Mouse (Mus musculus) E14TG2a.4 (cell line): ENCODE results near the gene Col6a5.

Experiments
- CTCF ChIP-seq: conservative IDR thresholded peaks from 2 replicates; pipeline ENCODE4 v1.5.1; 2014; ENCODE audit warnings: low read length
- NANOG ChIP-seq: IDR thresholded peaks from 2 replicates; pipeline ENCODE4 v1.6.1; 2014; ENCODE audit warnings: borderline replicate concordance, low read length, mixed read lengths
- POU5F1 ChIP-seq: IDR thresholded peaks from 2 replicates; pipeline ENCODE4 v1.6.1; 2014; ENCODE audit warnings: low read length, borderline replicate concordance

DNA sequence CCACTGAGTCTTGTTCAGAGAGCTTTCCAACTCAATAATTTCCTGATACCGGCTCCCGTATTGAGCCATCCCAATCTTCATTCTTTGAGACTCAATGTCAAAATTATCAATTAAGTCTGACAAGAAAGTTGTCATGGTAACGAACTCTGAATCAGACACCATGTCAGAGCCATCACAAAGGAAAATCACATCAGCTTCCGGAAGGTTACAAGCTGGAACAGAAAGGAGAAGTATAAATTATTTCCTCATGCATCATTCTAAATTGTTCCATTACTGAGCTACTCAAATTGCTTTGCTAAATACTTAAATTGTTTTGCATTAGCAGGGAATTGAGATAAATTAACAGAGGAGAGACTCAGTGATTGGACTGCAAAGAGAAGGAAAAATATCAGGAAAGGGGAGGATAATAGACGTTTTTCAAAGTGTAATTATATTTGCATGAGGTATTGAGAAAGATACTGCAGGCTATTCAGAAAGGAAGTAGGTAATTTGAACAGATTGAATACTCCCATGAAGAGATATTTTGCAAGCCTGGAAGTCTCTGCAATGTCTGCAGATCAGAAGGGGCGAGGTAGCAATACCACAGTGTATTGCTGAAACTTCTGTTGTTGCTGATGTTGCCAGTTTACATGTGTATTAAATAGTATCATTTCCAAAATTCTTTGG lies 31.9 kb downstream of the Col6a5 start:
- TF ChIP-seq CTCF (no peak), POU5F1 (no peak), NANOG (no peak)
